Mouse (Mus musculus): ENCODE results near the gene Fam198a. TPM values are rescaled to one million over a fixed set of nuclear protein-coding genes. Genes with fewer than 3 reads are reported as not detected.

The Fam198a gene
- total RNA-seq, 2 experiments from 2014 or later, result 3.5 to 4.7 TPM

GRCm38 (mm10) chr9:121975321-121975720 lies 24.5 kb downstream of the Fam198a start:
- no peak for DNase-seq (ENCODE audit: low spot score in 2 of 2)

- DNase-seq (ENCODE audit: low spot score in 2 of 2), result no peak
Observed at GRCm38 (mm10) chr9:121981046-121981445, 30.3 kb downstream of the Fam198a start.

- no peak for DNase-seq (ENCODE audit: low spot score in 2 of 2)
Observed at GRCm38 (mm10) chr9:121981466-121982105, 30.8 kb downstream of the Fam198a start.

- no peak for DNase-seq (ENCODE audit: low spot score in 2 of 2)
Observed at GRCm38 (mm10) chr9:121982214-121982613, 31.4 kb downstream of the Fam198a start.

DNA sequence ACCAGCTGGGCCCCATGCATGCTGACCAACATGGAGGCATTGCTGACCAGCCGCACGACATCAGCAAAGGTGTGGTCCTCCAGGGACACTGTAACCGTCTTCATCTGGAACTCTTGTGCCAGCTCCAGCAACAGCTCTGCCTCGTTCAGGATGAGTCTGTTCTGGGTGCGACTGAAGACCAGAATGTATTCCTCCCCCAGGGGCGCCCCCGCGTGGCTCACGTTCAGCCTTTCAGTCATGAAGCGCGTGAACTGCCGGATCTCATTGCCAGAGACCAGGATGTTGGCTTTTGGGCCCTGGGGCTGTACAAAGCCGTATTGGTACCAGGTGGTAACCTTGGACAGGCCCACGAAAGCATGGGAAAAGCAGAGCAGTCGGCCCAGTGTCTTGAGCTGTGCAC lies 31.9 kb downstream of the Fam198a start:
- no peak for DNase-seq (ENCODE audit: low spot score in 2 of 2)

DNA sequence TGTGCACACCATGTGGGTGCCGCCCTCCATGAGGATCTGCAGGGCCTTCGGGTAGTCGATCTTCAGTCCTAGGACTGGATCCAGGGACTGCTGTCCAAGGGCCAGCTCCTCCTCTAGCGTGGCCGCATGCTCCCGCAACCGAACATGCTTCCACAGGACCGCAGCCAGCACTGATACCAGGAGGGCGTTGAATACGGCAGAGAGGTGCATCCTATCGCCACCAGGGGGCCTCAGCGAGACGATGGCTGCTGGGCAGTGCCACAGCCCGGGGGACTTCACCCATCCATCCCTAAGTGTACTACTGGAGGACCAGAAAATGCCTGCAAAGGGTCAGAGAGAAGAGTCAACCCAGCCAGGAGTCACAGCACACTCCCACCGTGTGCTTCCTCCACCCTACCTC lies 32.7 kb downstream of the Fam198a start:
- DNase-seq (ENCODE audit: low spot score in 2 of 2), result peak; percentile 81 to 87

DNA sequence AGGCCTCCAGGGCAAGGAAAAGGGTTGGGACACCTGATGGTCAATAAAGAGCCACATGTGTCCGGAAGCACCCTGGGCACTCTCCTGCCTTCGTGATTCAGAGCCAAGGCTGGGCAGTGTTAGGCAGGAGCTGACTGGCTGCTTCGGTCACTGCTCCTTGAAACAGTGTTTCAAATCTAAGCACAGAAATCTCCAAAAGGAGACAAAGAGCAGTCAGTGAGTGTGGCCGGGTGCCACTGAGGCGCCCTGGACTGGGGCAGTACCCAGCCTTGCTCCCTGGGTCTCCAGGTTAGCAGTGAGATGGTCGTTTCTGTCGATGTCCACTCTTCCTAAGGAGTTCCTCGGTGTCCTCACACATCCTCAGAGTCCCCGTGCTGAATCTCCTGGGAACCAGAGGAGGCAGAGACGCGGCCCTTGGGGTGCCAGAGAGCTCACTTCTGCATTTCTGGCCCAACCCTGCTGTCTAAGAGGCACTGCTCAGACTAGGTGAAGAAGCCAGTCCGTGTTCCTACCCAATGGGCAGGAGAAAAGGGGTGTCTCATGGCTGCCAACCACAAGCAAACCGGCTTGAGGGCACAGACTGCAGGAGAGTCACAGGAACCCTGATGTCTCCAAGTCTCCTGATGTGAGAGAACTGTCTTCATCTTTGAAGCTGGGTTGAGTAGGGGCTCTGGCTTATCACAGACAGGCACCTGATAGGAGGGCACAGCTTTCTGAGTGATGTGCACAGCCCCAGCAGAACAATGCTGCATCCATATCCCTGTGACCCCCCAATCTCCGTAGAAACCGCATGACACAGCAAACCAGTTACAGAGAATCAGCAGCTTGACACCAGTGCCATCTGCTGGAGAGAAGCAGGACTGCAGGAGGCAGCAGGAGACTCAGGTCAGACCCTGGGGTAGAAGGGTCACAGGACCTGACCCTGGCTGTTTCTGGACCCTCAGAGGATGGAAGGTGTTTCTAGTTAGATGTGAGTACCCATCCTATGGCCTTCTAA lies 34.0 kb downstream of the Fam198a start:
- peak; percentile 77 to 80 for DNase-seq (ENCODE audit: low spot score in 2 of 2)

DNA sequence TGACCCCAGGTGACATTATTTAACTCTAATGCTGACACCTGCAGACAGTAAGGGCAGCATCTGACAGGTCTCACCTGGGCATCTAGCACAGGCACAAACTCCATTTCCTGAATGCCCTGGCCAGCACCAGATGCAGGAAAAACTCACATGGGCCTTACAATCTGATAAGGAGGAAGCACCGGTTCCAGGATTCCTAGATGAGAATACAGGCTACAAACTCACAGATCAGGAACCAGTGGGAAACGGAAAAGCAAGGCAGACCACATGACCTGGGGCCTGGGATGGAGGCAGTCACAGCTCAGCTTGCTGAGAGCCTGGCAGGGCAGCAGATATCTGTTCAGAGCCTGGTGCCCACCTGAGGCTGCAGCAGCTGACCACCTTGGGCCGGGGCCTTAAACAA lies 38.1 kb downstream of the Fam198a start:
- no peak for DNase-seq (ENCODE audit: low spot score in 2 of 2)

- DNase-seq (ENCODE audit: low spot score in 2 of 2), result no peak
Observed at GRCm38 (mm10) chr9:121989536-121989935, 38.7 kb downstream of the Fam198a start.

GRCm38 (mm10) chr9:121991041-121991440 lies 40.3 kb downstream of the Fam198a start:
- DNase-seq (ENCODE audit: low spot score in 2 of 2), result no peak

- DNase-seq (ENCODE audit: low spot score in 2 of 2), result no peak
Observed at GRCm38 (mm10) chr9:121993047-121993446, 42.3 kb downstream of the Fam198a start.

GRCm38 (mm10) chr9:121995077-121995476 lies 44.3 kb downstream of the Fam198a start:
- DNase-seq (ENCODE audit: low spot score in 2 of 2), result no peak

- peak; percentile 83 to 93 for DNase-seq (ENCODE audit: low spot score in 2 of 2)
Observed at GRCm38 (mm10) chr9:121995508-121996131, 44.8 kb downstream of the Fam198a start.

- DNase-seq (ENCODE audit: low spot score in 2 of 2), result no peak
Observed at GRCm38 (mm10) chr9:121997010-121997409, 46.2 kb downstream of the Fam198a start, which contains the start of gene Pomgnt2. Gene Pomgnt2 (minus strand): TSS chr9:121997110.

GRCm38 (mm10) chr9:121997978-121998377 lies 47.2 kb downstream of the Fam198a start:
- DNase-seq (ENCODE audit: low spot score in 2 of 2), result no peak

DNA sequence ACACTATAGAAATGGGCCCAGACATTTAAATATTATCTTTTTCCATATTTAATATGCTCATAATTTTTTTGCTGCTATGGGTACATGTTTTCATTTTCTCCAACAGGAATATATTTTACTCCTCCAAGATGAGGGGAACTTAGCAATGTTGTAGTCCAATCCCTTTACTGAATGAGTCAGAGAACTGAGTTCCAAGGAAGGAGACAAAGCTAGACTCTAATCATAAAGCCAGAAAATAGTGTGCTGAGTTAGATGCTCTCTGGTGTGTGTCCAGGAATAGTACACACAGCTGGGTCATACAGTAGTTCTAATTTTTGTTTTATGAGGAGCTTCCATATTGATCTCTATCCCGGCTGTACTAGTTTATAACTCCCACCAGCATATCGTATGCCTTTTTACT lies 55.4 kb downstream of the Fam198a start:
- no peak for DNase-seq (ENCODE audit: low spot score in 2 of 2)

DNA sequence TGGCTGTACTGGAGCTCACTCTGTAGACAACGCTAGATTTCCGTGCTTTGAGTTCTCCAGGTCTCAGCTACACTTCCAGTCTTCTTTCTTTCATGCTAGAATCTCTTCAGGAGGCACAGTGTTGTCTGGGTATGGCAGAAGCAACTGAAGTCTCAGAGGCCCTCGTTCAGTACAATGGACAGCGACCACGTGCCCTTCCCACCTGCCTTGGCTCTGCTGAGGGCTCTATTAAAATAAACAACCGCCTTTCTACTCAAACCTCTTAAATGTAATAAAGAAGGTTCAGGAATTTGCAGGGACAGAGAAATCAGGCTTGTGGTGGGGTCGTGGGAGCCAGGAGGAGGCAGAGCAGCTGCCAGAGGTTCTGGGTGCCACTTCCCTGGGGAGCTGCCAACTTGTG lies 55.8 kb downstream of the Fam198a start:
- no peak for DNase-seq (ENCODE audit: low spot score in 2 of 2)

- no peak for DNase-seq (ENCODE audit: low spot score in 2 of 2)
Observed at GRCm38 (mm10) chr9:122008876-122009275, 58.1 kb downstream of the Fam198a start.

DNA sequence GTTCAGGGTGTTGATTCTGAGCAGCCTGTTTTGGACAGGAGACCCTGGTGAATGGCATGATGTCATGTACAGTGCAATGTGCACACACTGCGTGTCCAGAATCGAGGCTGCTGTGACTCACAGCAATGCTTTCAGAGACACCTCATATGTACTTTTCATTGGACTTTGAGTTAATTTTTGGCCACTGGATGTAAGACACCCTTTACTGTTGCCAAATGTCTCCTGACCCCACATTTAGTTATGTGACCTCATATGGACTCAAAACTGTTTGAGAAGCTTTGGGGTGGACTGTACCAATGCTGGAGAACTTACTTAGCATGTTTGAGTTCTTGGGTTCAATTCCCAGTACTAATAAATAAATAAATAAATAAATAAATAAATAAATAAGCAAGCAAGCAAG lies 60.0 kb downstream of the Fam198a start:
- no peak for DNase-seq (ENCODE audit: low spot score in 2 of 2)

DNA sequence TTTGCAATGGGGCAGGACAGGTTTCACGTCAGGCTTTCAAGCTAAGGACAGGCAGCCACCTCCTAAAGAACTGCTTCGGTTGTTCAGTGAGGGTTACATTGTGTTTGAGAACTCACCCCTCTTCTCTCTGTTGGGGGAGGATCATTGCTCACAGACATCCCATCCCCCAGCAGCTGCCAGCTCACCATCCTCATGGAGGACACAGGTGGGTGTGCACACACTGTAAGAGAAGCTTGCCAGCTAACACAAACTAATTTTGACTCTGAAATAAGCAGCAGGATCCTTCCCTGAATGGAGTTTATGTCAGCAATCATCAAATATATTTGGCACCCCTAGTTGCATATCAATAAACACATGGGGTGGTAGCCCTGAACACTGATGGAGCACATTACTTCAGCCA lies 62.0 kb downstream of the Fam198a start:
- DNase-seq (ENCODE audit: low spot score in 2 of 2), result no peak

- DNase-seq (ENCODE audit: low spot score in 2 of 2), result no peak
Observed at GRCm38 (mm10) chr9:122013629-122014028, 62.8 kb downstream of the Fam198a start.

DNA sequence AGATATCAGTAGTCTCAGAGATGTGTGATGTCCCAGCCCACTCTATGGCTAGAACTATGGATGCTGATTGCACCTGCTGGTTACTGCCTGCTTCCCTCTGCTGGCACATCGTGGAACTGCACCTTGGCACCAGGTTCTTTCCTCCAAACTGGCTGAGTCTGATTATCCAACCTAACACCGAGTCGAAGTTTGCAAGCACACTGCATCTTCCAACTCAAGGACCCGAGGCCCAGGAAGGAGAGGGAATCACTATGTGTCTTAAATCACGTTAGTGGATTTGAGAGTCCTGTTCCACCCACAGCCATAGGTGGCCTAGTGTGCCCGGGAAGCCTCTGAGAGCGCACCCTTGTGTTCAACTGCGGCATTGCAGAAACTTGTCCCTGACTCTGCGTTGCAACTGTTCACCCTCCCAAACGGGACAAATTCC lies 63.5 kb downstream of the Fam198a start:
- DNase-seq (ENCODE audit: low spot score in 2 of 2), result peak; percentile 80 to 81

All from layer of hippocampus, postnatal 14 days (tissue).